ENCODE assay signal across 13 mouse cellular contexts in genomic region chr5:34530687-34531086, GRCm38 (mm10). TPM values are rescaled to one million over a fixed set of nuclear protein-coding genes. Genes with fewer than 3 reads are reported as not detected.
DNase-seq lines count a peak whose midpoint lies in the region; ATAC-seq lines count a peak whose summit lies in the region.
"Had no signal": no experiment of that assay in that cellular context is flagged by ENCODE, and none has a peak within 500 bp of the region (broad histone marks: within the 10 kb centered on the region; RNA-seq: fewer than 3 reads in every experiment).

No protein-coding gene starts in this region.

- no peaks in the 10 kb centered on the region for H3K36me3 ChIP-seq in kidney, embryonic 16.5 days (ENCODE audit: insufficient read depth, low read length)
- no peaks in the 10 kb centered on the region for H3K36me3 ChIP-seq in intestine, embryonic 16.5 days (ENCODE audit: control insufficient read depth, insufficient read depth, low read length)
- H3K36me3 ChIP-seq in liver, embryonic 16.5 days (ENCODE audit: control insufficient read depth, insufficient read depth), result no peaks in the 10 kb centered on the region
- H3K36me3 ChIP-seq in hindbrain, embryonic 10.5 days, result no peaks in the 10 kb centered on the region
- H3K36me3 ChIP-seq: embryonic facial prominence, embryonic 12.5 days; limb, embryonic 13.5 days had no signal

- DNase-seq in kidney, adult 8-10 months, result peak; percentile 43 to 61
- DNase-seq in adrenal gland, adult 8-10 months, result peak; percentile 63
- DNase-seq in hindbrain, embryonic 10.5 days (ENCODE audit: low spot score), result no peak
- no peak for DNase-seq in heart, postnatal 4 days
- DNase-seq: cerebellum, postnatal 25 days; thymus, adult 2 months had no signal

- peaks cover 5% of the 10 kb centered on the region; the same call in 1 of the 2 replicates for H3K4me1 ChIP-seq in kidney, embryonic 16.5 days (ENCODE audit: insufficient read depth, low read length)
- peaks cover 11% of the 10 kb centered on the region; the same call in 1 of the 2 replicates for H3K4me1 ChIP-seq in intestine, embryonic 16.5 days (ENCODE audit: control insufficient read depth, insufficient read depth, low read length)
- H3K4me1 ChIP-seq in liver, embryonic 16.5 days (ENCODE audit: control insufficient read depth, low read depth, low read length), result peaks cover 20% of the 10 kb centered on the region
- peaks cover 16% of the 10 kb centered on the region; the same call in 1 of the 2 replicates for H3K4me1 ChIP-seq in hindbrain, embryonic 10.5 days (replicated peaks)
- H3K4me1 ChIP-seq: embryonic facial prominence, embryonic 12.5 days; limb, embryonic 13.5 days had no signal

- no peaks in the 10 kb centered on the region for H3K9me3 ChIP-seq in kidney, embryonic 16.5 days (ENCODE audit: low read length)
- H3K9me3 ChIP-seq in intestine, embryonic 16.5 days (ENCODE audit: control insufficient read depth, low read length), result no peaks in the 10 kb centered on the region
- no peaks in the 10 kb centered on the region for H3K9me3 ChIP-seq in liver, embryonic 16.5 days (replicated peaks; ENCODE audit: control insufficient read depth, low read length)
- no peaks in the 10 kb centered on the region for H3K9me3 ChIP-seq in hindbrain, embryonic 10.5 days
- H3K9me3 ChIP-seq: embryonic facial prominence, embryonic 12.5 days; forebrain, embryonic 13.5 days; limb, embryonic 13.5 days had no signal

- no peak overlapping the region for H3K27ac ChIP-seq in kidney, embryonic 16.5 days (ENCODE audit: low read length)
- H3K27ac ChIP-seq in intestine, embryonic 16.5 days (ENCODE audit: low read length), result peak overlapping the region; percentile 37
- H3K27ac ChIP-seq in liver, embryonic 16.5 days (ENCODE audit: low read length), result no peak overlapping the region
- H3K27ac ChIP-seq in hindbrain, embryonic 10.5 days, result no peak overlapping the region
- H3K27ac ChIP-seq: embryonic facial prominence, embryonic 12.5 days; forebrain, embryonic 13.5 days; limb, embryonic 13.5 days had no signal

- H3K4me3 ChIP-seq in kidney, embryonic 16.5 days (ENCODE audit: low read length), result no peak overlapping the region
- no peak overlapping the region for H3K4me3 ChIP-seq in intestine, embryonic 16.5 days (ENCODE audit: low read length)
- no peak overlapping the region for H3K4me3 ChIP-seq in liver, embryonic 16.5 days (ENCODE audit: low read depth, low read length)
- H3K4me3 ChIP-seq in hindbrain, embryonic 10.5 days, result no peak overlapping the region
- H3K4me3 ChIP-seq: embryonic facial prominence, embryonic 12.5 days; forebrain, embryonic 13.5 days; limb, embryonic 13.5 days had no signal

- H3K27me3 ChIP-seq in kidney, embryonic 16.5 days (ENCODE audit: insufficient read depth, low read length), result no peaks in the 10 kb centered on the region
- H3K27me3 ChIP-seq in intestine, embryonic 16.5 days (replicated peaks; ENCODE audit: control insufficient read depth, insufficient read depth, low read length), result no peaks in the 10 kb centered on the region
- H3K27me3 ChIP-seq in liver, embryonic 16.5 days (ENCODE audit: control insufficient read depth, insufficient read depth, low read depth, low read length), result no peaks in the 10 kb centered on the region
- H3K27me3 ChIP-seq in hindbrain, embryonic 10.5 days (ENCODE audit: insufficient read depth, poor library complexity, severe bottlenecking), result peaks cover 19% of the 10 kb centered on the region
- H3K27me3 ChIP-seq: CH12.LX; embryonic facial prominence, embryonic 12.5 days had no signal

- H3K9ac ChIP-seq in kidney, embryonic 16.5 days (replicated peaks; ENCODE audit: low read length), result no peak overlapping the region
- no peak overlapping the region for H3K9ac ChIP-seq in intestine, embryonic 16.5 days (ENCODE audit: low read depth, low read length)
- no peak overlapping the region for H3K9ac ChIP-seq in liver, embryonic 16.5 days (ENCODE audit: low read depth, low read length)
- H3K9ac ChIP-seq: embryonic facial prominence, embryonic 12.5 days; forebrain, embryonic 13.5 days; limb, embryonic 13.5 days had no signal

- no peak overlapping the region for H3K4me2 ChIP-seq in kidney, embryonic 16.5 days (replicated peaks; ENCODE audit: low read depth, low read length)
- H3K4me2 ChIP-seq in intestine, embryonic 16.5 days (ENCODE audit: low read depth, low read length), result no peak overlapping the region
- H3K4me2 ChIP-seq in liver, embryonic 16.5 days (ENCODE audit: low read depth, low read length), result no peak overlapping the region
- H3K4me2 ChIP-seq: embryonic facial prominence, embryonic 12.5 days; forebrain, embryonic 13.5 days; limb, embryonic 13.5 days had no signal

- WGBS in kidney, embryonic 16.5 days, result 29% methylated on average over 4 of the region's 4 CpGs
- 41% methylated on average over 4 of the region's 4 CpGs for WGBS in intestine, embryonic 16.5 days
- 27% methylated on average over 4 of the region's 4 CpGs for WGBS in liver, embryonic 16.5 days (ENCODE audit: insufficient replicate concordance)
- 56% methylated on average over 4 of the region's 4 CpGs for WGBS in hindbrain, embryonic 10.5 days

- ATAC-seq in kidney, embryonic 16.5 days (ENCODE audit: low FRiP score, low TSS enrichment), result no peak
- peak; percentile 84 for ATAC-seq in intestine, embryonic 16.5 days
- 0 out of 2 replicates have a peak, but pooled peaks have one; percentile 25 for ATAC-seq in liver, embryonic 16.5 days (ENCODE audit: low read depth)
- ATAC-seq: forebrain, embryonic 13.5 days had no signal

RNA-seq across cellular contexts. Expression of gene Sh3bp2, which starts 5.0 kb away (rescaled TPM):
- 5.6 and 9.5 TPM in 2 replicates for polyA plus RNA-seq in kidney, embryonic 16.5 days (2015; fragmentation: Nextera tagmentation; extraction: Ambion mirVana)
- total RNA-seq in adrenal gland, adult 8-10 months (2022), result 10 to 100 TPM; 11.5 to 23.9 (median 17.8) TPM
- 3.4 and 3.7 TPM in 2 replicates for polyA plus RNA-seq in intestine, embryonic 16.5 days (2015; fragmentation: Nextera tagmentation; extraction: Ambion mirVana)
- polyA plus RNA-seq in liver, embryonic 16.5 days (2015; fragmentation: Nextera tagmentation; extraction: Ambion mirVana), result 6.5 and 6.8 TPM in 2 replicates
- 7.2 and 9.4 TPM in 2 replicates for polyA plus RNA-seq in hindbrain, embryonic 10.5 days (2016; fragmentation: Nextera tagmentation; extraction: Ambion mirVana)
- 1 to 10 TPM; 6.1 to 7.9 TPM for total RNA-seq in heart, postnatal 4 days (2021)

RNA-seq across cellular contexts. Expression of gene Tnip2, which starts 16.9 kb away (rescaled TPM):
- 22.6 and 25.0 TPM in 2 replicates for polyA plus RNA-seq in kidney, embryonic 16.5 days (2015; fragmentation: Nextera tagmentation; extraction: Ambion mirVana)
- 10 to 100 TPM; 16.3 to 32.3 (median 24.3) TPM for total RNA-seq in adrenal gland, adult 8-10 months (2022)
- 15.8 and 17.1 TPM in 2 replicates for polyA plus RNA-seq in intestine, embryonic 16.5 days (2015; fragmentation: Nextera tagmentation; extraction: Ambion mirVana)
- polyA plus RNA-seq in liver, embryonic 16.5 days (2015; fragmentation: Nextera tagmentation; extraction: Ambion mirVana), result 6.2 and 6.3 TPM in 2 replicates
- 5.2 and 5.6 TPM in 2 replicates for polyA plus RNA-seq in hindbrain, embryonic 10.5 days (2016; fragmentation: Nextera tagmentation; extraction: Ambion mirVana)
- total RNA-seq in heart, postnatal 4 days (2021), result 10 to 100 TPM in 1 of 2 experiments, 1 to 10 TPM in 1; 8.8 to 10.3 TPM

RNA-seq across cellular contexts. Expression of gene Add1, which starts 42.8 kb away (rescaled TPM):
- polyA plus RNA-seq in kidney, embryonic 16.5 days (2015; fragmentation: Nextera tagmentation; extraction: Ambion mirVana), result 217 and 219 TPM in 2 replicates
- total RNA-seq in adrenal gland, adult 8-10 months (2022), result 100 to 1,000 TPM; 144 to 201 (median 179) TPM
- polyA plus RNA-seq in intestine, embryonic 16.5 days (2015; fragmentation: Nextera tagmentation; extraction: Ambion mirVana), result 138 and 143 TPM in 2 replicates
- polyA plus RNA-seq in liver, embryonic 16.5 days (2015; fragmentation: Nextera tagmentation; extraction: Ambion mirVana), result 122 and 133 TPM in 2 replicates
- polyA plus RNA-seq in hindbrain, embryonic 10.5 days (2016; fragmentation: Nextera tagmentation; extraction: Ambion mirVana), result 179 and 194 TPM in 2 replicates
- 100 to 1,000 TPM; 202 to 209 TPM for total RNA-seq in heart, postnatal 4 days (2021)

Comparison
In these comparisons a context has a peak if more than half of its experiments do, and no peak if none do; other contexts are left out.
1. DNase-seq: peak in kidney, adult 8-10 months (2 of 2) and adrenal gland, adult 8-10 months (single experiment); none in hindbrain, embryonic 10.5 days (single experiment) and heart, postnatal 4 days (single experiment).